Mouse (Mus musculus) limb, embryonic 14.5 days (tissue): ENCODE results near the gene Gdf7. TPM values are rescaled to one million over a fixed set of nuclear protein-coding genes. Genes with fewer than 3 reads are reported as not detected.

Source experiments
- ATAC-seq: fragments of 200-750 bp; cut with Nextera tagmentation; 2 replicates; pipeline ENCODE4 v1.8.0; 2017; ENCODE audit warnings: low read depth, moderate number of reproducible peaks, moderate TSS enrichment; ENCODE audit not compliant: low FRiP score
- DNase-seq: peaks from one replicate; pipeline ENCODE4 v3.0.0-alpha.2; 2015; ENCODE audit warnings: low spot score
- H3K27ac ChIP-seq: fragments of 300-500 bp; sonication (generic); replicated peaks from 2 replicates; pipeline ENCODE4 v1.5.1; 2014; ENCODE audit warnings: low read depth, mild to moderate bottlenecking, low read length, moderate library complexity, mixed read lengths
- H3K27me3 ChIP-seq: fragments of 300-500 bp; sonication (generic); 2 replicates; pipeline ENCODE4 v1.6.1; 2014; ENCODE audit warnings: low read length, mixed read lengths; ENCODE audit not compliant: control insufficient read depth, insufficient read depth
- H3K36me3 ChIP-seq: fragments of 300-500 bp; sonication (generic); 2 replicates; pipeline ENCODE4 v1.6.1; 2014; ENCODE audit warnings: mild to moderate bottlenecking, low read length, moderate library complexity, mixed read lengths; ENCODE audit not compliant: control insufficient read depth, insufficient read depth
- H3K4me1 ChIP-seq: fragments of 300-500 bp; sonication (generic); 2 replicates; pipeline ENCODE4 v1.6.1; 2014; ENCODE audit warnings: antibody characterized with exemption, low read length, mixed read lengths; ENCODE audit not compliant: control insufficient read depth, insufficient read depth
- H3K4me2 ChIP-seq: fragments of 300-500 bp; sonication (generic); replicated peaks from 2 replicates; pipeline ENCODE4 v1.6.1; 2014; ENCODE audit warnings: low read depth, mild to moderate bottlenecking, low read length, moderate library complexity; ENCODE audit not compliant: severe bottlenecking
- H3K4me3 ChIP-seq: fragments of 300-500 bp; sonication (generic); replicated peaks from 2 replicates; pipeline ENCODE4 v1.5.1; 2014; ENCODE audit warnings: low read length
- H3K9ac ChIP-seq: fragments of 300-500 bp; sonication (generic); 2 replicates; pipeline ENCODE4 v1.6.1; 2014; ENCODE audit warnings: mild to moderate bottlenecking, low read depth, low read length, moderate library complexity; ENCODE audit not compliant: severe bottlenecking
- H3K9me3 ChIP-seq: fragments of 300-500 bp; sonication (generic); 2 replicates; pipeline ENCODE4 v1.6.1; 2016; ENCODE audit warnings: low read length; ENCODE audit not compliant: control insufficient read depth
- POLR2A ChIP-seq: fragments of 200-500 bp; IDR thresholded peaks from 2 replicates; pipeline ENCODE4 v1.8.0; 2012; ENCODE audit warnings: inconsistent platforms, mild to moderate bottlenecking, moderate library complexity, borderline replicate concordance; ENCODE audit not compliant: insufficient read depth, insufficient read length; ENCODE audit errors: extremely low read depth
- WGBS: fragments of 180-500 bp; shearing (Covaris S2); extraction: QIAGEN DNeasy Blood & Tissue Kit; methylation state at CpG from one replicate; pipeline ENCODE4 v1.1.7; 2014; 5-methylcytosine and 5-hydroxymethylcytosine counted together
- polyA plus RNA-seq, 2 experiments: library from polyadenylated mRNA; depleted of rRNA in 1 of 2; stranded (reverse) in 1 of 2; unstranded in 1 of 2; fragments of >200 nt; fragmentation: Nextera tagmentation in 1 of 2; extraction: Ambion mirVana in 1 of 2; gene quantifications; 2 replicates each; pipeline versions ENCODE4 v1.2.1 to v1.2.3; 2012 to 2014

The Gdf7 gene
- polyA plus RNA-seq, 2 experiments, result 0.34 to 0.62 TPM

DNA sequence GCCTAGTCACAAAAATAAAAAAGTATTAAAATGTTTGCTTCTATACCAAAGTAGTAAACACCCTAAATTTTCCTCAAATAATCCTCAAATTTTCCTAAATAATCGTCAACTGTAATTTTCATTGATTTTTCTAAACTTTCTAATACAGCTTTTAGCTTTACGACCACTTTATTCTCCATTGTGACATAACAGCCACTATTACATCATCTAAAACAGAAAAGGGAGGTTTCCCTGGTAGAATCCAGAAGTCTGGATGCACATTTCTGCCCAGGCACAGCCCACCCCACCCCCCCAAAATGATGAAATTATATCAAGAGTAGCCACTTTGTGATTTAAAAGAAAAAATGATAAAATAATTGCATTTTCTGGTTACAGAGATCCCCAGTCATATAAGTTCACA is 5.6 kb downstream of the Gdf7 start:
- DNase-seq (no peak), ATAC-seq (no peak)
- no peak overlapping the region for H3K4me2 ChIP-seq
- peaks cover 7% of the 10 kb centered on the region for H3K4me1 ChIP-seq
- no peak overlapping the region for H3K27ac ChIP-seq
- 82% methylated on average over 2 of the region's 2 CpGs for WGBS
- H3K27me3 ChIP-seq, result peaks cover 64% of the 10 kb centered on the region
- no peak for TF ChIP-seq POLR2A
- no peaks in the 10 kb centered on the region for H3K36me3 ChIP-seq
- H3K9ac ChIP-seq, result no peak overlapping the region
- no peak overlapping the region for H3K4me3 ChIP-seq
- no peaks in the 10 kb centered on the region for H3K9me3 ChIP-seq

GRCm38 (mm10) chr12:8295307-8295913 is 6.3 kb downstream of the Gdf7 start:
- H3K4me2 ChIP-seq, result no peak overlapping the region
- no peak overlapping the region for H3K27ac ChIP-seq
- peaks cover 56% of the 10 kb centered on the region for H3K27me3 ChIP-seq
- peaks cover 7% of the 10 kb centered on the region; the same call in 1 of the 2 replicates for H3K4me1 ChIP-seq
- H3K9ac ChIP-seq, result no peak overlapping the region
- 41% methylated on average over 6 of the region's 6 CpGs for WGBS
- DNase-seq, result no peak
- no peak for TF ChIP-seq POLR2A
- no peaks in the 10 kb centered on the region for H3K36me3 ChIP-seq
- H3K4me3 ChIP-seq, result no peak overlapping the region
- no peak for ATAC-seq
- H3K9me3 ChIP-seq, result no peaks in the 10 kb centered on the region

GRCm38 (mm10) chr12:8291157-8291853 is 10.4 kb downstream of the Gdf7 start:
- Histone ChIP-seq H3K4me3 (no peak overlapping the region), H3K9ac (no peak overlapping the region), H3K9me3 (no peaks in the 10 kb centered on the region), H3K4me1 (no peaks in the 10 kb centered on the region), H3K27me3 (peaks cover 16% of the 10 kb centered on the region; the same call in 1 of the 2 replicates), H3K36me3 (no peaks in the 10 kb centered on the region), H3K27ac (no peak overlapping the region), H3K4me2 (no peak overlapping the region)
- ATAC-seq (no peak), DNase-seq (no peak)
- 49% methylated on average over 15 of the region's 15 CpGs for WGBS
- TF ChIP-seq POLR2A, result no peak

DNA sequence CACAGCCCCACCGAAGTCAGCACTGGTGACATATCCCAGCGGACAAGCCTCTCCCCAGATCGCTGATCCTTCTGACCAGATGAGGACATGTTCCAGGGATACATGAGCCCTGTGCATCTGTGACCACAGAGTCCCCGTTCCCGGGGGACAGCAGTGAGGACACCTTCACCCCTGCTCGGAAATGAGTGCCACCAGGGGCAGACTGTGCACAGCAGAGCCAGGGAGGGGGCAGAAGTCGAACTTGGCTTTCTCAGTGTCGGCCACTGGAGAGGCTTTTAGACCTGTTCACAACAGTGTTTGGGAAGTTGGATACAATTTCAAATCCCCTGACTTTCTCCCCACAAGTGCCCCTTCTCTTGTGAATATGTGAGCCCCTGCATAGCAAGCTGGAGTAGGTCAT is 12.3 kb downstream of the Gdf7 start:
- DNase-seq (no peak), ATAC-seq (no peak)
- Histone ChIP-seq H3K27ac (no peak overlapping the region), H3K4me1 (no peaks in the 10 kb centered on the region), H3K4me2 (no peak overlapping the region), H3K4me3 (no peak overlapping the region), H3K9me3 (no peaks in the 10 kb centered on the region), H3K27me3 (no peaks in the 10 kb centered on the region), H3K9ac (no peak overlapping the region), H3K36me3 (peaks cover 4% of the 10 kb centered on the region; the same call in 1 of the 2 replicates)
- no peak for TF ChIP-seq POLR2A
- 79% methylated on average over 8 of the region's 8 CpGs for WGBS

GRCm38 (mm10) chr12:8289099-8289498 is 12.7 kb downstream of the Gdf7 start:
- no peak for TF ChIP-seq POLR2A
- Histone ChIP-seq H3K9me3 (no peaks in the 10 kb centered on the region), H3K9ac (no peak overlapping the region), H3K4me2 (no peak overlapping the region), H3K27me3 (no peaks in the 10 kb centered on the region), H3K4me3 (no peak overlapping the region), H3K27ac (no peak overlapping the region), H3K4me1 (no peaks in the 10 kb centered on the region), H3K36me3 (peaks cover 6% of the 10 kb centered on the region; the same call in 1 of the 2 replicates)
- WGBS, result 72% methylated on average over 6 of the region's 6 CpGs
- no peak for ATAC-seq
- no peak for DNase-seq

DNA sequence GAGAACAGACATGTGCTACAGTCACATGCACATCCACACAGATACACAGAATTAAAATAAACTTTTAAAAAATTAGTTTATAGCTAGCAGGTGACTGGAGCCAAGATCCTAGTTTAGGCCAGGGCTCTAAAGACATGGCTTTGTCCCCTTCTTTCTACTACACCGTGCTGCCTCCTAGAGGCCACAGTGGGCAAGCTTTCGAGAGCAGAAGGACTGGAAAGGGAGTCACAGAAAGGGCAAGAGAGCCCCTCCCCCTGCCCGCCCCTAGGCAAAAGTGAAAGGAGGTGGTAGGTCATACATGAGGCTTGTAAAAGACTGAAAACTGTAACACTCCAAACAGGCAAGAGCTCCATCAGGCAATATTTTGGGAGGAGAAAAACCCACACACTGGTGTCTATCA is 13.8 kb downstream of the Gdf7 start:
- WGBS, result 60% methylated on average over 3 of the region's 3 CpGs
- Histone ChIP-seq H3K4me2 (no peak overlapping the region), H3K27me3 (no peaks in the 10 kb centered on the region), H3K36me3 (peaks cover 10% of the 10 kb centered on the region; the same call in 1 of the 2 replicates), H3K27ac (no peak overlapping the region), H3K4me3 (no peak overlapping the region), H3K9ac (no peak overlapping the region), H3K9me3 (no peaks in the 10 kb centered on the region), H3K4me1 (no peaks in the 10 kb centered on the region)
- no peak for TF ChIP-seq POLR2A
- no peak for ATAC-seq
- DNase-seq, result no peak
